Mouse (Mus musculus) embryonic fibroblast, embryonic 13.5 days (primary cell): ENCODE results near the gene Polrmt.

Experiments used
- CTCF ChIP-seq: IDR thresholded peaks from 2 replicates; pipeline ENCODE4 v1.5.1; 2011; ENCODE audit warnings: mild to moderate bottlenecking, control low read depth, low read length, moderate library complexity, borderline replicate concordance; ENCODE audit not compliant: insufficient read depth
- POLR2A ChIP-seq: IDR thresholded peaks from 2 replicates; pipeline ENCODE4 v1.6.1; 2011; ENCODE audit warnings: low read depth, mild to moderate bottlenecking, control low read depth, low read length, moderate library complexity

GRCm38 (mm10) chr10:79708668-79709067 lies 37.7 kb downstream of the Polrmt start:
- TF ChIP-seq CTCF (no peak), POLR2A (no peak)
